In the genomic region with DNA sequence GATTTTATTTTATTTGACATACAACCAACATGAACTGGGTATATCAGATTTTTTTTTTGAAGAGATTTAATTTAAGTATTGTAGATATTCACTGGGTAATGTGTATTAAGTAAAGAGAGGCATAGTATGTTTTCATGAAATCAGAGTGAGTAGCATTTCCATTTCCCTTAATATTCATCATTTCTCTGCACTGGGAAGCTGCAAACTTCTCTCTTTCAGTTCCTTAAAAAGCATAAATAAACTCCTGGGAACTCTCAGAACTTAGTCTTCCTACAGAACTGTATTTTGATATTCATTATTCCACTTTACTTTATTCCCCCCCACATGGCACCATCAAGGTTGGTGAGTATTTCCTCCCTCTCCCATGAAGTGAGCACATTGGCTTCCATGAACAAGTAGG, we compare ENCODE assay signal across 28 mouse cellular contexts. TPM values are rescaled to one million over a fixed set of nuclear protein-coding genes. Genes with fewer than 3 reads are reported as not detected.
"Had no signal": no experiment of that assay in that cellular context is flagged by ENCODE, and none has a peak within 500 bp of the region (broad histone marks: within the 10 kb centered on the region; RNA-seq: fewer than 3 reads in every experiment).

No protein-coding gene starts in this region.

- H3K9ac ChIP-seq: heart, embryonic 13.5 days; heart, embryonic 15.5 days; hindbrain, embryonic 13.5 days; hindbrain, embryonic 15.5 days; kidney, embryonic 15.5 days; limb, embryonic 13.5 days; limb, embryonic 15.5 days had no signal

- DNase-seq: gastrocnemius, adult 2 months; gastrocnemius, postnatal 10 days; gastrocnemius, postnatal 25 days; heart, adult 11 months; heart, adult 2 months; heart, postnatal 14 days; heart, postnatal 36 days; kidney, adult 11 months; kidney, adult 2 months; kidney, adult 9 months; kidney, postnatal 14 days; kidney, postnatal 36 days; layer of hippocampus, adult 9-11 months; layer of hippocampus, postnatal 36 days; left cerebral cortex, postnatal 4 days had no signal

- ATAC-seq: hindbrain, postnatal 0 days; intestine, embryonic 16.5 days had no signal

- H3K27ac ChIP-seq: gastrocnemius, adult 2 months; heart, adult 2 months; heart, embryonic 13.5 days; heart, embryonic 15.5 days; hindbrain, embryonic 13.5 days; hindbrain, embryonic 15.5 days; hindbrain, postnatal 0 days; kidney, embryonic 15.5 days; kidney, postnatal 0 days; limb, embryonic 13.5 days; limb, embryonic 15.5 days had no signal

- H3K9me3 ChIP-seq: heart, embryonic 13.5 days; heart, embryonic 15.5 days; hindbrain, embryonic 13.5 days; hindbrain, embryonic 15.5 days; kidney, embryonic 15.5 days; limb, embryonic 13.5 days; limb, embryonic 15.5 days had no signal

- H3K4me2 ChIP-seq: heart, embryonic 11.5 days; heart, embryonic 13.5 days; heart, embryonic 15.5 days; hindbrain, embryonic 13.5 days; hindbrain, embryonic 15.5 days; kidney, embryonic 15.5 days; limb, embryonic 13.5 days; limb, embryonic 15.5 days; liver, embryonic 11.5 days had no signal

- H3K4me1 ChIP-seq: heart, embryonic 15.5 days; kidney, embryonic 15.5 days; limb, embryonic 13.5 days; limb, embryonic 15.5 days had no signal

- H3K4me3 ChIP-seq: gastrocnemius, adult 2 months; heart, adult 2 months; heart, embryonic 13.5 days; heart, embryonic 15.5 days; hindbrain, embryonic 13.5 days; hindbrain, embryonic 15.5 days; kidney, embryonic 15.5 days; limb, embryonic 13.5 days; limb, embryonic 15.5 days had no signal

- H3K27me3 ChIP-seq: heart, embryonic 13.5 days; heart, embryonic 15.5 days; hindbrain, embryonic 13.5 days; hindbrain, embryonic 15.5 days; kidney, embryonic 15.5 days; limb, embryonic 13.5 days; limb, embryonic 15.5 days had no signal

- H3K36me3 ChIP-seq: heart, embryonic 13.5 days; heart, embryonic 15.5 days; hindbrain, embryonic 13.5 days; hindbrain, embryonic 15.5 days; kidney, embryonic 15.5 days; limb, embryonic 13.5 days; limb, embryonic 15.5 days had no signal

RNA-seq across cellular contexts. Expression of gene Adgrl3, which starts 23.9 kb away (rescaled TPM):
- total RNA-seq: hematopoietic stem cell, adult 5-6 weeks had no signal
